Mouse (Mus musculus) lung, adult 2 months (tissue): ENCODE data around the gene Hoxb6.

Experiments
- CTCF ChIP-seq: fragments of 200-500 bp; IDR thresholded peaks from 2 replicates; pipeline ENCODE4 v1.5.1; 2011; ENCODE audit warnings: mild to moderate bottlenecking, low read length, control low read depth; ENCODE audit not compliant: insufficient read depth
- POLR2A ChIP-seq: fragments of 200-500 bp; IDR thresholded peaks from 2 replicates; pipeline ENCODE4 v1.6.1; 2011; ENCODE audit warnings: low read depth, mild to moderate bottlenecking, control low read depth, low read length, borderline replicate concordance; ENCODE audit errors: extremely low read depth

DNA sequence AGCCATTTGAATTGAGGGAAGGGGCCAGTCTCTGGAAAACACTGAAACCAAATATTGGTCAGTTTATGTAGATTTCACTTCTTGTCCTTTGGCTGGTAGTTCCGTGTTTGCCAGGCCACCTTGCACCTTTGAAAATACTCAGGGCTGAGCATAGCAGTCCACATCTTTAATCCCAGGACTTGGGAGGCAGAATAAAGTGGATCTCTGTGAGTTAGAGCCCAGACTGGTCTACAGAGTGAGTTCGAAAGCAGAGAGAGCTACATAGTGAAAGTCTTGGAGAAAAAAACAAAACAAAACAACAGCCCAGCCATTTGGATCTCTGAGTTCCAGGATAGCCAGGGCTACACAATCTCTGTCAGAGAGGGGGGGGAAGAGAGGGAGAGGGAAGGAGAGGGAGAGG, 35.1 kb upstream of the Hoxb6 start:
- TF ChIP-seq POLR2A = no peak
- TF ChIP-seq CTCF = no peak
